Mouse (Mus musculus) urinary bladder, postnatal 10 days (tissue): ENCODE data around the gene Rictor.

Experiments used
- DNase-seq: peaks from one replicate; pipeline ENCODE4 v3.0.0; 2022; ENCODE audit warnings: low spot score

Gene Rictor

GRCm38 (mm10) chr15:6707936-6708525 is at the start of gene Rictor:
Rictor (plus strand) TSS chr15:6708379.
- peak; percentile 64 for DNase-seq

GRCm38 (mm10) chr15:6661951-6662350 is 46.2 kb upstream of the Rictor start:
- no peak for DNase-seq

DNA sequence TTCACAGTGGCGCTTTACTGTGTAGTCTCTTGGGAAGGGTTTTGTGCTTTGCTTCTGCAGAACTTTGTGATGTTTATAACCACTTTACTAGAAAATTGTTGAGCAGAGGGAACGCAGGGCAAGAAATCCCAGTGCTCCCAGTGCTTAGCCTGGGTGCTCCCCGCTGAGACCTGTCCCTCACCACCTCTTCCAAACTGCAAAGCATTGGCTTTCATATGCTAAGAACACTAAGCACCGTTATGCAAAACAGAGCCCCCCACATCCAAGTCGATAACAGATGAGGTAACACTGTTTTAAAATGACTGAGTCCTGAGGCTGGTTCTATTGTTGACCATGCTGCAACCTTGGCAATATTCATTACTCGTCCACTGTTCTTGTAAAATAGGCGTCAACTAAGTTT is 44.2 kb upstream of the Rictor start:
- no peak for DNase-seq

DNA sequence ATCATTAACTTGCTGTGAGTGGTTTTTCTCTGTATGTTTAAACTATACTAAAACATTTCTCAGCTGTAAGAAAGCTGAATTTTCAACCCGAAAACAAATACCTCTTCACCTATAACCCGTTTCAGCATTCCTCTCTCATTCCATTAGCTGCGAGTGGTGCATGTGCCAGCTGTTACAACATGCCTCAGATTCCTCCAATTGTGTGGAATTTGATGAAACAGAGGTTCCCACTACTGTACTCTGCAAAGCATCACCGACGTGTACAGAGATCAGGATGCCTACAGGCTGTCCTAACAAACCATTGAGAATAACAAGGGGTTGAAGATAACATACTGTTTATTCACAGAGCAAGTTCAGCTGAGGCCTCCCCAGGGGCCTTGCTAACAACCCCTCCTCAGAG is 42.1 kb upstream of the Rictor start:
- DNase-seq: no peak

GRCm38 (mm10) chr15:6668793-6669437 is 39.3 kb upstream of the Rictor start:
- DNase-seq: no peak

DNA sequence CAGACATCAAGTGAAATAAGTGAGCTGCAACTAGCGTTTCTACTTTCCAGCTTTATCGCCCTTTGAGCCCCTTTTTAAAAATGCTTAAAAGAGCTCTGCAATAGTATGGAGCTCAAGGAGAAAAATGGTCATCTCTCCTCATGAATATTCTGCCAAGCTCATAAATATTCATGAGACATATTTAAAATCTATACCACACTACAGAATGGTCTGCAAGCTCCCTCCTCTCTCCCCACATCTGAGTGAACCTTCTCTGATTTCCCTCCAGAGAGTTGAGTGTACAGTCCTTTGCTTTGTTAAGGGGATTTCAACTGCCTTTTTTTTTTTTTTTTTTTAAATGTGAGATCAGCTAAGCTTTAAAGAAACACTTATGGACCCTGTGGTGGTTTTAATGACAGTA is 29.7 kb upstream of the Rictor start:
- DNase-seq: no peak

- DNase-seq: no peak
Measured at GRCm38 (mm10) chr15:6702164-6702563, 6.0 kb upstream of the Rictor start.

- DNase-seq: no peak
Measured at GRCm38 (mm10) chr15:6705351-6705901, 2.8 kb upstream of the Rictor start.

- peak; percentile 24 for DNase-seq
Measured at GRCm38 (mm10) chr15:6707551-6707935, 636 bp upstream of the Rictor start.

DNA sequence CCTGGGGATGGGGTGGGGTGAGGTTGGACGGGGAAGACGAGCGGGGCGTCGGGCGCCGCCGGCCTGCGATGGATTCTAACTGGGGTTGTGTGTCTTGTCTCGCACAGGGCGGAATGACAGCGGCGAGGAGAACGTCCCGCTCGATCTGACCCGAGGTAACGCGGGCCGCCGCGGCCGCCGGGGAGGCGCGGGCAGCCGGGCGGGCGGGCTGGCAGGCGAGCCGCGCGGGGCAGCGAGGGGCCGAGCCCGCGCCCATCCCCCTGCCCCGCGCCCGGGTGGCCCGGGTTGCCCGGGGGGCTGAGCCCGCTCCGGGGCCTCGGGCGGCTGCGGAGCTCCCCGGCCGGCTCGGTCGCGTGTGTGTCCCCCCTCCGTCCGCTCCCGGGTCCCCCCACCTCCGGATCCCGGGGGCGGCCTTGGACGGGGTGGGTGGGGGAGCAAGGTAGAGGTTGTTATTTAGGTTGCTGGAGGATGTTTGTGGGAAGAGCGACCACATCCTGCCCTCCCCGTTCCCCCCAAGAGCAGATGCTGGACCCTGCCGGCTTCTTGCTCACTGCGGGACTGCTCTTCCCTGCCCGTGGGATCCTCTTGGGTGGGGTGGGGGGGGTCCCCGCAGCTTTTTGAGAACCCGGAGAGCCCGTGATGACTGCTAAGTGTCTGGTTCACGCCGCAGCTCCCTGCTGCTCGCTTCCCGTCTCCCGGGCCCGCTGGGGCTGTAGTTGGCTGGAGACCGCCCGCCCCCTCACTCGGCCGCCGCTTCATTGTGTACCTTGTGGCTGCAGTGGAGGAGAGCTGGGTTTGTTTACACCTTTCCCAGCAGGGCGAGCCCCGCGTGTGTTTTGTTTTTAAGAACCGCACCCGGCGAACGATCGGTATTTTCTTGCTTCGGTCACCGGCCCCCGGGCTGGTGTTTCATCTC is 605 bp downstream of the Rictor start:
- peak; percentile 9 for DNase-seq

DNA sequence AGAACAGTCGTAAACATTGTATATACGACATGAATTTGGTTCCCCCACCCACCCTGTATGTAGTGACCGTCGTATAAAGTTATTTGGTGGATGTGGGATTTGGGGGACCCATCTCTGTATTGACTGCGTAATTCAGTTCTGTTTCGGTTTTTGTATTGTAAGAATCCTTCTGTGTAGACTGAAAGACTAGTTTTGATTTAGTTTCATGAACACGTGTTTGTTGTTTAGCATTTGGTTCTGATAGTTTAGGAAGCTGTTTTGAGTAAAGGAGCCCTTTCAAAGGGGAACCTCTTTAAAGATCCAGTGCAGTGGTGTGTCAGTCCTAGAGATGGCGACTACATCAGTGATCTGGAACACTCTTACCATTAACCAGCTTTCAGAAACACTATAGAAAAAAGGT is 1.4 kb downstream of the Rictor start:
- DNase-seq: no peak

GRCm38 (mm10) chr15:6710341-6710740 is 2.2 kb downstream of the Rictor start:
- no peak for DNase-seq

DNA sequence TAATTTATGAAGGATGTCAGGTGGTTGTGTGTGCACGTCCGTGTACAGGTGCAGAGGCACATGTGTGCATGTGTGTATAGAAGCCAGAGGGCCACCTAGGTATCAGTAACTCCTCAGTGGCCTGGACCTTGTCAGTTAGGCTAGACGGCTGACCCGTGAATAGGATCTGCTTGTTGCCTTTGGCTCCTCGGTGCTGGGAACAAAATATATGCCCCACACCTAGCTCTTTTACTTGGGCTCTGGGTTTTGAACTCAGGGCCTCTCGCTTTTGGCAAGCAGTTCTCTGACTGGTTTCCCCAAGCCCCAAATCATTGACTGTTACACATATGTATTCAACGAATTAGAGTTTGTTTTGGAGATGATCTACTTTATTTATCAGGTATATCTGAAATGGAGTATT is 3.0 kb downstream of the Rictor start:
- no peak for DNase-seq

- DNase-seq: no peak
Measured at GRCm38 (mm10) chr15:6714819-6715218, 6.6 kb downstream of the Rictor start.

GRCm38 (mm10) chr15:6715237-6715636 is 7.1 kb downstream of the Rictor start:
- no peak for DNase-seq

GRCm38 (mm10) chr15:6721385-6721784 is 13.2 kb downstream of the Rictor start:
- no peak for DNase-seq

DNA sequence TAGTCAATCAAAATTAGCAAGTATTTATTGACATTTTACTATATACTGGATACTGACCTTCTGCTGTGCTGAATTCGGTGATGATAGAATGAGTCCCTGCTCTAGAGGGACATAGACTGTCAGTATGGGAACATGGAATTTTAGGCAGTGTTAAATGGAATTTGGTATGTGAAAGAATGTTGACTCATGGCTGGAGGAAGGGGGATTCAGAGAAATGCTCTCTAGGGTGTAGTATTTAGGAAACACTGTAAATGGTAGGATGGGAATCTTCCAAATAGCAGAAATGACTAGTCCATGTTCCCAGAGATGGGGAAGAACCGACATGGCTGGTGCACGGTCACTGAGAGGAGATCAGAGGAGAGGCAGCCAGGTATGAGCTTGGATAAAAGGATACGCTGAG is 13.6 kb downstream of the Rictor start:
- DNase-seq: no peak

- no peak for DNase-seq
Measured at GRCm38 (mm10) chr15:6722405-6723176, 14.4 kb downstream of the Rictor start.

DNA sequence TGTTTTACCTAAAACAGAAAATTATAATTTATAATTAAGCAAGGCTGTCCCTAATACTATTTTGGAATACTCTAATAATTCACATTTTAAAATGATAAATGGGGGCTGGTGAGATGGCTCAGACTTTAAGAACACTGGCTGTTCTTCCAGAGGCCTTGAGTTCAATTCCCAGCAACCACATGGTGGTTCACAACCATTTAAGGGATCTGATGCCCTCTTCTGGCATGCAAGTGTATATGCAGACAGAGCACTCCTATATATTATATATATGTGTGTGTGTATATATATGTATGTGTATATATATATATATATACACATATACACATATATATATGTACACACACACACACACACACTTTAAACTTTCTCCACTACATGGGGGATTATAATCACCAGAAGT is 15.2 kb downstream of the Rictor start:
- DNase-seq: no peak

DNA sequence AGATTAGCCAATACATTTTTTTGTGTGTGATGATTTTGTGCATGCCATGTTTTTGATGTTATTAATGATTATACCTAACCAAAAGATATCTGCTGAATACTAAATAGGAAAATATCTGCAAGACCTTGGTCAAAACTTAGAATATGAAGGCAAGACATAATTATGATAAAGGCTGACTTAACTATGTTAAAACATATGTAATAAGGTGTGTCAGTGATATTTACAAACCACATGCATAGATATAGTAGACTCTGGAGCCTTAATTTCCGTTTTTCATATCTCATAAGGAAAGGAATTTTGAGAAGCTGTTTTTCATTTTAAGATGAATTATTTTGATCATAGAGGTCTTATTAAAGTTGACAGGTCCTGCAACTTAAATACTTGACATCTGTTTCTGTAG is 16.3 kb downstream of the Rictor start:
- DNase-seq: no peak

DNA sequence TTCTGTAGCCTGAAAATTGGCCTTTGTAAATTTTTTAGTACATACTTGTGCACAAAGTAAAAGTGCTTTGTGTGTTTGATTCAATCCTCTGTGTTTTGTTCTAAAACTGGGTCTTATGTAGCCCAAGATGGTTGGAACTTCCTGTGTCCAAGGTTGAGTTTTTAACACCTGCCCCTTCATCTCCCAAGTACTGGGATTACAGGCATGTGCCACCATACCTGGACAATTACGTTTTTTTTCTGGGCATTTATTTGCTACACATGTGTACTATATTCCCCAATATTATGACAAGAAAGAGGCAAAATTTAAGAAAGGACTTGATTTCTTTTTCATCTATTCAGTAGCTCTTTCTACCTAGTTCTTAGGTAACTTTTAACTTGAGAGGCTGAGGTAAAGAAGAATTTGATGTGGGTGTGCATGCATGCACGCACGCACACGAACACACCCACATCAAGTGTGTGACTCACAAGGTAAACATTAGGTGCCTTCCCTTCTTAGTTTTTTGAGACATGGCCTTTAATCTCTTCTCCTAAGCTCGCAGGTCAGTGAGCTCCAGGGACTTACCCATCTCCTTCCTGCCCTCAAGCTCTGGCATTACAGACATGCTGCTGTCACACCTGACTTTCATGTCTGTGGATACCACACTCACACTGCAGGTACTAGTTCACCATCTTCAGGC is 18.1 kb downstream of the Rictor start:
- no peak for DNase-seq
